Mouse (Mus musculus) brain, adult 10 weeks (tissue): ENCODE results near the gene Gne. TPM values are rescaled to one million over a fixed set of nuclear protein-coding genes. Genes with fewer than 3 reads are reported as not detected.

Experiments
- polyA plus RNA-seq: library from polyadenylated mRNA; stranded (reverse); fragments of 350-450 nt; fragmentation: Illumina TruSeq; extraction: RNeasy Lipid Tissue Mini Kit (QIAGEN cat#74804); gene quantifications from one replicate; pipeline ENCODE4 v1.2.3, GENCODE M21; 2015; ENCODE audit warnings: low read depth, low replicate concordance

Gne gene
- polyA plus RNA-seq: 22.7 TPM

DNA sequence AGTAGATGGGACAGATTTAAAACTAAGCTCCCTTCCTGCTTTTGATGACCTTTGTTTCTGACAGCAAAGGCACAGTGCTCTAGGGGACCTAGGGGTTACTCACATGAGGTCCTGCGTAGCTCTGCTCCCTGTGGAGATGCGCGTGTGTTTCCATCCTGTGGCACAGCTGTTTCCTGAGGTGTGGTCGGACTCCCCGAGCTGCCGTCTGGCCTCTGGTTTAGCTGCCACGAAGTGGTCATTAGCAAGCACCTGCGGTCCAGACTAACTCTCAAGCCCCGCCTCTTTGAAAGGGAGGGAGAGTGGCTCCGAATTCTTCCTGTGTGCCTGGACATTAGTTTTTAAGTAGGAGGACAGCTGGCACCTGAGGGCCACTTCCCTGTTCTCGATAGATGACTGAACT is at the start of gene Gne:
Gne (minus strand) TSS at position 233 of the 400 bp plus-strand sequence.

DNA sequence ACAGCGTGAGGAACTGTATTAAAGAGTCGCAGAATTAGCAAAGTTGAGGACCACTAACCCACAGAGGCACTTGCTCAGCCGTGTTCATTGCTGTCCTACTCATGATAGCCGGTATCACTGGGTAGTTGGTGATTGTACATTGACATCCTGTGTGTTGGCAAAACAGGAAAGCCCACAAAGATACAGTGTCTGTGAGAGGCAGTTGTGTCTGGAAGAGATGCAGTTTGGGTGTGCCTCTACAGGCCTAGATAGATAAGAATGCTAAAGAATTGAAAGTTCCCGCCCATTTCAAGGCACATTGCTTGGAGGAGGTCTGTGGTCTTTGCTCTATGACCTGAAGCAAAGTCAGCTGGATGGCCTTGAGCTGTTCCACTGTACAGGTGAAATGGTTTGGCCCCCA is 79.9 kb downstream of the Gne start, which contains the start of gene Clta:
Clta (plus strand) TSS at position 327 of the 400 bp plus-strand sequence.

Other genes starting within 250 kb of the Gne start
- not detected for gene Olfr157, start 244.0 kb downstream of the Gne start, polyA plus RNA-seq
- gene Olfr155, start 232.6 kb downstream of the Gne start, polyA plus RNA-seq: not detected
- 5.6 TPM for gene Reck, start 208.6 kb downstream of the Gne start, polyA plus RNA-seq
- 4.0 TPM for gene Glipr2, start 126.8 kb downstream of the Gne start, polyA plus RNA-seq
- not detected for gene Ccin, start 100.7 kb downstream of the Gne start, polyA plus RNA-seq
- 398 TPM for gene Clta, start 79.7 kb downstream of the Gne start, polyA plus RNA-seq
- 36.7 TPM for gene Rnf38, start 149.6 kb upstream of the Gne start, polyA plus RNA-seq
- gene Melk, start 216.7 kb upstream of the Gne start, polyA plus RNA-seq: 0.86 TPM